Mouse (Mus musculus): ENCODE data around the gene Lrrc63. TPM values are rescaled to one million over a fixed set of nuclear protein-coding genes. Genes with fewer than 3 reads are reported as not detected.
"Not testable (repeated sequence)": the region's sequence is repeated elsewhere in the genome, so short reads cannot be mapped to it uniquely, and the experiment has no call there.

Gene Lrrc63
- polyA plus RNA-seq, 1 experiment from 2014 or later = not detected

DNA sequence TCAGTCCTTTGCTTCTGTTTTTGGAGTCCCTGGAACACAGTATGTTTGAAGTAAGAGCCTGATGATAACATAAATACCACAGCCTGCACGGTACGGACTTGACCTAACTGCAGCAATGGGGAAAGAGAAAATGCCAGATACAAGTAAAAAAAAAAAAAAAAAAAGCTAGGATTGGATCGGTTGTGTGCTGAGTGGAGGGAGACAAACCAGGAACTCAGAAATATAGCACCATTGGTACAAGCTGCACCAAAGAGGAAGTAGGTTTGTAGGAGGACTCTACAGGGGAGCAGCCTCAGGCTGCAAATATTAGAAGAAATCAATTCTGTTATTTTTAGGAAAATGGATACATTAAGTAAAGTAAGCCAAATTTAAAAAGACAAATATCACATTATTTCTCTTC lies 37.8 kb upstream of the Lrrc63 start:
- H3K27ac ChIP-seq (replicated peaks) = no peak overlapping the region
- no peak overlapping the region for H3K4me2 ChIP-seq
- peaks cover 16% of the 10 kb centered on the region; the same call in 1 of the 2 replicates for H3K4me1 ChIP-seq (replicated peaks)
- H3K36me3 ChIP-seq (replicated peaks) = no peaks in the 10 kb centered on the region
- 28% methylated on average over 3 of the region's 3 CpGs for WGBS (ENCODE audit: insufficient replicate concordance)
- H3K4me3 ChIP-seq (replicated peaks) = no peak overlapping the region
- no peak overlapping the region for H3K9ac ChIP-seq
- H3K9me3 ChIP-seq (replicated peaks) = no peaks in the 10 kb centered on the region
- no peak for ATAC-seq (ENCODE audit: insufficient read depth)
- peaks cover 17% of the 10 kb centered on the region; the same call in 1 of the 2 replicates for H3K27me3 ChIP-seq

DNA sequence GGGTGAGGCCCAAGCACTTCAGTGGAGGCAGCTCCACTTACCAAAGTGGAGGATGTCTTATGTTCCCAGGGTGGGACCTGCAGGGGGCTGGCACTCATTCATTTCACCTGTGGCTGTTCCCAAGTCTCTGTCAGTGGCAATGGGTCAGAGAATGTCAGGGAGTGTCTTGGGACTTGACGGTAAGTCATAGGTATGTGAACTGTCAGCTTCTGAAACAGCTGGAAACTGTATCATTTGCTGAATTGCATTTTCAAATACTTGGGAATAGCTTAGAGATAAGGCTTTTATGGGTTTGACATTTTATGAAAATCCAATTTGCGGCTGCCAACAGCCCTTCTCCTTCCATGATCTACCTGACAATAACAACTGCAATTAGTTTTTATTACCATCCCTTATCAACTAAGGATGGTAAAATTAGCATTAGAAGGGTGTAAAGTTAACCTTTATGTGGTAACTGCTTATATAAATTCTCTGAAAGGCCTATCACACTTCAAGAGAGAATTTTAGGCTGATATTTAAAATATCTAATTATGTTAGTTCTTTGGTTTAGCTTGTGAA lies 35.0 kb upstream of the Lrrc63 start:
- no peak overlapping the region for H3K27ac ChIP-seq (replicated peaks)
- ATAC-seq (ENCODE audit: insufficient read depth) = no peak
- H3K4me2 ChIP-seq = no peak overlapping the region
- H3K36me3 ChIP-seq (replicated peaks) = no peaks in the 10 kb centered on the region
- H3K9me3 ChIP-seq (replicated peaks) = no peaks in the 10 kb centered on the region
- peaks cover 16% of the 10 kb centered on the region; the same call in 1 of the 2 replicates for H3K4me1 ChIP-seq (replicated peaks)
- no peak overlapping the region for H3K4me3 ChIP-seq (replicated peaks)
- H3K9ac ChIP-seq = no peak overlapping the region
- WGBS (ENCODE audit: insufficient replicate concordance) = 82% methylated on average over 2 of the region's 2 CpGs
- 0 out of 2 replicates have a peak, but pooled peaks cover 6% of the 10 kb centered on the region for H3K27me3 ChIP-seq

DNA sequence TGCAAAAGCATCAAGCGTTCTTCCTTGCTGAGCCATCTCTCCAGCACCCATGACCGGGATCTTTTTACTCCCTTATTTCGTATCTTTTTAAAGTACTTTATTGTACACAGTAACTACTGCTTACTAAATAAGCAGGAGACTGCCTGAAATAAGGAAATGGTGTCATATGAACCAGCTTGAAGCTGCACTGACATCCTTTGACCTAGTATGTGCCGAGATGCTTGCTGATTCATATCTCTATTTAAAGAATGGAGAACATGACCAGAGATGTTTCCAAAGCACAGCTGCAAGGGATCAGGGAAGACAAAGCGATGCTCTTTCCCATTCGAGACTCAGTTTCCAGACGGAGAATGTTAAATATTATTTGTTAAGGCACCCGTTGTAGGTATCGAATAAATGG lies 33.7 kb upstream of the Lrrc63 start:
- Histone ChIP-seq H3K9ac (no peak overlapping the region), H3K36me3 (replicated peaks) (no peaks in the 10 kb centered on the region), H3K27me3 (0 out of 2 replicates have a peak, but pooled peaks cover 5% of the 10 kb centered on the region), H3K4me1 (replicated peaks) (peaks cover 13% of the 10 kb centered on the region; the same call in 1 of the 2 replicates), H3K4me3 (replicated peaks) (no peak overlapping the region), H3K4me2 (no peak overlapping the region), H3K27ac (replicated peaks) (no peak overlapping the region), H3K9me3 (replicated peaks) (no peaks in the 10 kb centered on the region)
- WGBS (ENCODE audit: insufficient replicate concordance) = 78% methylated on average over 9 of the region's 9 CpGs
- no peak for ATAC-seq (ENCODE audit: insufficient read depth)

DNA sequence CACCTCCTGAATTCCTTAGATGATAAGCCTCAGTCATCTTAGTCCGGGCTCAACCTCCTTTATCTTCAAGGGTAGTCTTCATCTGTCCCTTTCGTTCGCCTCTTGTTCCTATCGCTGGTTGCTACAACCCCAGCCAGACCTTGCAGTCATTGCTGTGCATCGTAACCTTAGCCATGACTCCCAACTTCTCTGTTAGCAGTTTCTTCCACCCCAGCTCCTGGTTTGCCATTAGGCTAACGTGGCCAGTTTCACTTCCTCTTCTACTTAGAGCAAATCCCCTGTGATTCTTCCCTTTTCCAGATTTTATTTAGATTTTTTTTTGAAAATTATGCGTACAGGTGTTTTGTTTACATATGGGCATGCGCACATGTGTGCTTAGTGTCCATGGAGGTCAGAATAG lies 33.2 kb upstream of the Lrrc63 start:
- no peak overlapping the region for H3K27ac ChIP-seq (replicated peaks)
- H3K4me3 ChIP-seq (replicated peaks) = no peak overlapping the region
- no peak overlapping the region for H3K4me2 ChIP-seq
- peaks cover 13% of the 10 kb centered on the region; the same call in 1 of the 2 replicates for H3K4me1 ChIP-seq (replicated peaks)
- no peak overlapping the region for H3K9ac ChIP-seq
- no peaks in the 10 kb centered on the region for H3K36me3 ChIP-seq (replicated peaks)
- ATAC-seq (ENCODE audit: insufficient read depth) = no peak
- WGBS (ENCODE audit: insufficient replicate concordance) = 60% methylated on average over 8 of the region's 8 CpGs
- H3K27me3 ChIP-seq = 0 out of 2 replicates have a peak, but pooled peaks cover under 1% of the 10 kb centered on the region
- H3K9me3 ChIP-seq (replicated peaks) = no peaks in the 10 kb centered on the region

DNA sequence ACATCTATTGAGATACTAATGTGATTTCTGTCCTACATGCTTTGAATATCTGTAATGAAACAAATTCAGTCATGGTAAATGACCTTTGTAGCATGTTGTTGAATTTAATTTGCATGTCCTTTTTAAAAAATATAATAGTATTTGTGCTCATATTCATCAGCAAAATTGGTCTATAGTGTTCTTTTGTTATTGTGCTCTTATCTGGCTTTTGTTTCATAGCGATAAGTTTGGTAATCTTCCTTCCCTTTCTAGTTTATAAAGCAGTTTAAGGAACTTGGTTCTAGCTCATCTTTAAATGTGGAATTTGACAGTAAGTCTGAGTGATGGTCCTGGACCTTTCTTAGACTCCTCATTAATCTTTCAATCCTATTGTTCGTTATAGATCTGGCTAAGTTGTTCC lies 28.7 kb upstream of the Lrrc63 start:
- 68% methylated on average over 2 of the region's 2 CpGs for WGBS (ENCODE audit: insufficient replicate concordance)
- ATAC-seq (ENCODE audit: insufficient read depth) = no peak
- Histone ChIP-seq H3K9me3 (replicated peaks) (no peaks in the 10 kb centered on the region), H3K27me3 (peaks cover 9% of the 10 kb centered on the region; the same call in 1 of the 2 replicates), H3K4me1 (replicated peaks) (peaks cover 6% of the 10 kb centered on the region; the same call in 1 of the 2 replicates), H3K4me3 (replicated peaks) (no peak overlapping the region), H3K36me3 (replicated peaks) (no peaks in the 10 kb centered on the region), H3K4me2 (no peak overlapping the region), H3K9ac (no peak overlapping the region), H3K27ac (replicated peaks) (no peak overlapping the region)

DNA sequence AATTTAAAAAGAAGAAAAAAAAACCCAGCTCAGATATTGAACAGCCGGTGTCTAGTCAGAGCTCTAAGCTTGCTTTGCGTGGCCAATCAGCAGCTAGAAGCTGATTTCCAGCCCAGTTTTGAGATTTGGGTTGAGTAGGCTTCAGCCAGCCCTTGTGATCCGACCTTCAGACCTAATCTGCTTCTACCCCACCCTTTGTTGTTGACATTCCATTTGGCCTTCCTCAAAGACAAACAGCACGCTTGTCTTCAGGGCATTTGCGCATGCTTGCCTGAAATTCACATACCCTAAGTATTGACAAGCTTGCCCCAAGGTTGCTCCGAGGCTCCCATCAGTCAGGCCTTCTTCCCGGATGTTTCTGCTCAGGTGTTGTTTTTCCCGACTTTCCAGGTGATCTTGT lies 23.8 kb upstream of the Lrrc63 start:
- Histone ChIP-seq H3K4me3 (replicated peaks) (no peak overlapping the region), H3K4me2 (no peak overlapping the region), H3K36me3 (replicated peaks) (no peaks in the 10 kb centered on the region), H3K27me3 (peaks cover 15% of the 10 kb centered on the region; the same call in 1 of the 2 replicates), H3K27ac (replicated peaks) (no peak overlapping the region), H3K4me1 (replicated peaks) (no peaks in the 10 kb centered on the region; the same call in 1 of the 2 replicates), H3K9me3 (replicated peaks) (no peaks in the 10 kb centered on the region), H3K9ac (no peak overlapping the region)
- no peak for ATAC-seq (ENCODE audit: insufficient read depth)
- 63% methylated on average over 8 of the region's 8 CpGs for WGBS (ENCODE audit: insufficient replicate concordance)

DNA sequence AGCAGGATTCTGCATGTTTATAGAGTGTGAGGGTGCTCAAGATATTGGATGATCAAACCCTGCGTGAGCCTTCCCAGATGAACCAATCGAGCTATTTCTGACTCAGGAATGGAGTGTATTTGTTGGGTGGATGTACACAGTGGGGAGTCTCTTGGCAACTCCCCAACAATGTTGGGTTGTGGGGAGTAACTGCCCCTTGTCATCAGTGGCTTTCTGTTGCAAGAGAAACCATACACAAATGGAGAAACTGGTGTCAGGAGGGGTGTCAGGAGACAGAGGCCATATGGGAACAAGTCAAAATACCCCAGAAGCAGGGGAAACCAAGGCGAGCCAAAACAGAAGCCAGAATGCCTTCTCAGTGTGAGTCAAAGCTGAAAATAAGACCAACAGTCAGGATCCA lies 20.5 kb upstream of the Lrrc63 start:
- Histone ChIP-seq H3K36me3 (replicated peaks) (no peaks in the 10 kb centered on the region), H3K27ac (replicated peaks) (no peak overlapping the region), H3K4me3 (replicated peaks) (no peak overlapping the region), H3K9me3 (replicated peaks) (no peaks in the 10 kb centered on the region), H3K9ac (no peak overlapping the region), H3K4me2 (no peak overlapping the region), H3K4me1 (replicated peaks) (peaks cover 19% of the 10 kb centered on the region), H3K27me3 (peaks cover 15% of the 10 kb centered on the region; the same call in 1 of the 2 replicates)
- ATAC-seq (ENCODE audit: insufficient read depth) = no peak
- 49% methylated on average over 3 of the region's 3 CpGs for WGBS (ENCODE audit: insufficient replicate concordance)

DNA sequence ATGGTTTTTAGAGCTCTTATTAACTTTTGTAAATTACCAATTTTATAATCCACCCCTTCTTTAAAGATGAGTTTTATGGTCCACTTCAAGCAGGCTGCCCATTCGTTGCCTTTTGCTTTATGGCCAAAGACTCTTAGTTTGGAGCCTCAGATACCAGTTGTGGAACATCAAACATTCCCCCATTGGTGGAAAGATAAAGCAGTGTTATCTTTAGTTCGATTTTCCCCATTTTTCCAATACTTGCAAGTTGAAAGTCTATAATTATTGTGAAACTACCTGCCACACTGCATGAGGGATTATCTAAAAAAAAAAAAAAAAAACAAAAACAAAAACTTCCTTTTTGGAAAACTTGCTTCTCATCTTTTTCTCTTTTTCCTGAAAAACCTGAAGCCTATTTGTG lies 20.0 kb upstream of the Lrrc63 start:
- peaks cover 15% of the 10 kb centered on the region; the same call in 1 of the 2 replicates for H3K27me3 ChIP-seq
- ATAC-seq (ENCODE audit: insufficient read depth) = no peak
- H3K9ac ChIP-seq = no peak overlapping the region
- H3K9me3 ChIP-seq (replicated peaks) = no peaks in the 10 kb centered on the region
- H3K4me2 ChIP-seq = no peak overlapping the region
- peaks cover 19% of the 10 kb centered on the region for H3K4me1 ChIP-seq (replicated peaks)
- H3K27ac ChIP-seq (replicated peaks) = no peak overlapping the region
- 40% methylated on average over 2 of the region's 2 CpGs for WGBS (ENCODE audit: insufficient replicate concordance)
- no peaks in the 10 kb centered on the region for H3K36me3 ChIP-seq (replicated peaks)
- H3K4me3 ChIP-seq (replicated peaks) = no peak overlapping the region

DNA sequence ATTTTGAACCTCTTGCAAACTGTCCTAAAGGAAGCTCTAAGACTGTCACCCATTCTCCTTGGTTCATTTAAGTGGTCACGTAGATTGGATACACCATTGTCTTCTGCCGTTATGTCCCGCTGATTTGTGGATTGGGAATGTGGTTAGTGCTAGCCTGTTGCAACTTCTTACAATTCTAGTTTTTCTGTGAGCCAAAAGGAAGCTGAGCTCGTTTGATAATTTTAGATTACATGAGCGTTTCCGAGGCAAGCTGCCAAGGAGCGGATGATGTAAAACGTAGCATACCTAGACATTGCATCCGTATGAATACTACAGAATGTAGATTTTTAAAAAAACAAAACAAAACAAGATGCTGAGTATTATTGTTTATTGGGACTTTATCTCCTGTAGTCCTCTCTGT lies 17.5 kb upstream of the Lrrc63 start:
- H3K27me3 ChIP-seq = 0 out of 2 replicates have a peak, but pooled peaks cover 2% of the 10 kb centered on the region
- 0 out of 2 replicates have a peak overlapping the region, but pooled peaks have one; percentile 8 for H3K4me2 ChIP-seq
- H3K9ac ChIP-seq = no peak overlapping the region
- H3K4me3 ChIP-seq (replicated peaks) = no peak overlapping the region
- H3K36me3 ChIP-seq (replicated peaks) = no peaks in the 10 kb centered on the region
- peaks cover 21% of the 10 kb centered on the region for H3K4me1 ChIP-seq (replicated peaks)
- ATAC-seq (ENCODE audit: insufficient read depth) = no peak
- H3K27ac ChIP-seq (replicated peaks) = no peak overlapping the region
- no peaks in the 10 kb centered on the region for H3K9me3 ChIP-seq (replicated peaks)
- 15% methylated on average over 9 of the region's 9 CpGs for WGBS (ENCODE audit: insufficient replicate concordance)

DNA sequence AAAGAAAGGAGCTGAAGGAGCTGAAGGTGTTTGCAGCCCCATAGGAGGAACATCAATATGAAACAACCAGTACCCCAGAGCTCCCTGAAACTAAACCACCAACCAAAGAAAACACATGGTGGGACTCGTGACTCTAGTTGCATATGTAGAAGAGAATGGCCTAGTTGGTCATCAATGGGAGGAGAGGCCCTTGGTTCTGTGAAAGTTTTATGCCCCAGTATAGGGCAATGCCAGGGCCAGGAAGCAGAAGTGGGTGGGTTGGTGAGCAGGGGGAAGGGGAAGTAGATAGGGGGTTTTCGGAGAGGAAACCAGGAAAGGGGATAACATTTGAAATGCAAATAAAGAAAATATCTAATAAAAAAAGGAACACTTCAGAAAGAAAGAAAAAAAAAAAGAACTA lies 17.0 kb upstream of the Lrrc63 start:
- peaks cover 21% of the 10 kb centered on the region for H3K4me1 ChIP-seq (replicated peaks)
- 37% methylated on average over 2 of the region's 2 CpGs for WGBS (ENCODE audit: insufficient replicate concordance)
- H3K9me3 ChIP-seq (replicated peaks); H3K27ac ChIP-seq (replicated peaks); H3K4me3 ChIP-seq (replicated peaks); H3K27me3 ChIP-seq; H3K9ac ChIP-seq; H3K36me3 ChIP-seq (replicated peaks); ATAC-seq (ENCODE audit: insufficient read depth): not testable (repeated sequence)
- H3K4me2 ChIP-seq = 0 out of 2 replicates have a peak overlapping the region, but pooled peaks have one; percentile 8

DNA sequence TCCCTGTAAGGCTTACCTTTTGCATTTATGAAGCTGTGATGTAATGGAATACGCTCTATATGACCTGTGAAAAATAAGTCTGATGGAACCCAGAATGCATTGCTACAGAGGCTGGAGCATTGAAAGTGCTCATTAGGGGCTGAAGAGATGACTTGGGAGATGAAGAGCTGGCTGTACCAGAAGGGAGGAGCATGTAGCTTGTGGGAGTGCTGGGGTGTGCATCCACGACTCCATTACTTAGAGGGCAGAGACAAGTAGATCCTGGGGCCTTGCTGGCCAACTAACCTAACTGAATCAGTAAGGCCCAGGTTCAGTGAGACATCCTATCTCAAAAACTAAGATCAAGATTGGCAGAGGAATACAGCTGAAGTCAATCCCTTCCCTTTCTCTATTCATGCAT lies 8.5 kb upstream of the Lrrc63 start:
- no peaks in the 10 kb centered on the region for H3K9me3 ChIP-seq (replicated peaks)
- peak; percentile 20 for ATAC-seq (ENCODE audit: insufficient read depth)
- WGBS (ENCODE audit: insufficient replicate concordance) = 49% methylated on average over 2 of the region's 2 CpGs
- H3K36me3 ChIP-seq (replicated peaks) = no peaks in the 10 kb centered on the region
- H3K27me3 ChIP-seq = peaks cover 11% of the 10 kb centered on the region; the same call in 1 of the 2 replicates
- H3K9ac ChIP-seq = peak overlapping the region; percentile 41; the same call in 1 of the 2 replicates
- peak overlapping the region; percentile 66 for H3K4me2 ChIP-seq
- peaks cover 57% of the 10 kb centered on the region for H3K4me1 ChIP-seq (replicated peaks)
- H3K27ac ChIP-seq (replicated peaks) = peak overlapping the region; percentile 99
- H3K4me3 ChIP-seq (replicated peaks) = peak overlapping the region; percentile 2; the same call in 1 of the 2 replicates
